Mouse (Mus musculus) forebrain, embryonic 11.5 days (tissue): Measurements from ENCODE around the gene Fcrl6. TPM values are rescaled to one million over a fixed set of nuclear protein-coding genes. Genes with fewer than 3 reads are reported as not detected.

ENCODE experiments used
- ATAC-seq: fragments of 200-750 bp; cut with Nextera tagmentation; replicated peaks from 2 replicates; pipeline ENCODE4 v1.8.0; 2017; ENCODE audit warnings: moderate TSS enrichment; ENCODE audit not compliant: low FRiP score
- DNase-seq: peaks from one replicate; pipeline ENCODE4 v3.0.0-alpha.2; 2017; ENCODE audit warnings: low spot score
- H3K27ac ChIP-seq: fragments of 300-500 bp; sonication (generic); 2 replicates; pipeline ENCODE4 v1.5.1; 2014; ENCODE audit warnings: low read depth, low read length
- H3K27me3 ChIP-seq: fragments of 300-500 bp; sonication (generic); 2 replicates; pipeline ENCODE4 v1.6.1; 2014; ENCODE audit warnings: mild to moderate bottlenecking, low read length, mixed read lengths; ENCODE audit not compliant: control insufficient read depth, insufficient read depth
- H3K36me3 ChIP-seq: fragments of 300-500 bp; sonication (generic); 2 replicates; pipeline ENCODE4 v1.6.1; 2014; ENCODE audit warnings: mild to moderate bottlenecking, low read length, moderate library complexity, mixed read lengths; ENCODE audit not compliant: control insufficient read depth, insufficient read depth
- H3K4me1 ChIP-seq: fragments of 300-500 bp; sonication (generic); replicated peaks from 2 replicates; pipeline ENCODE4 v1.6.1; 2014; ENCODE audit warnings: low read length, mixed read lengths; ENCODE audit not compliant: control insufficient read depth, insufficient read depth
- H3K4me2 ChIP-seq: fragments of 300-500 bp; sonication (generic); 2 replicates; pipeline ENCODE4 v1.6.1; 2014; ENCODE audit warnings: low read depth, mild to moderate bottlenecking, low read length, moderate library complexity, mixed read lengths; ENCODE audit not compliant: severe bottlenecking
- H3K4me3 ChIP-seq: fragments of 300-500 bp; sonication (generic); 2 replicates; pipeline ENCODE4 v1.5.1; 2014; ENCODE audit warnings: low read depth, low read length
- H3K9ac ChIP-seq: fragments of 300-500 bp; sonication (generic); 2 replicates; pipeline ENCODE4 v1.6.1; 2014; ENCODE audit warnings: low read length
- H3K9me3 ChIP-seq: fragments of 300-500 bp; sonication (generic); 2 replicates; pipeline ENCODE4 v1.6.1; 2016; ENCODE audit warnings: low read length, mixed read lengths; ENCODE audit not compliant: control insufficient read depth
- WGBS: fragments of 180-500 bp; shearing (Covaris S2); extraction: QIAGEN DNeasy Blood & Tissue Kit; methylation state at CpG from one replicate; pipeline ENCODE4 v1.1.7; 2014; 5-methylcytosine and 5-hydroxymethylcytosine counted together
- polyA plus RNA-seq: library from polyadenylated mRNA; unstranded; fragments of >200 nt; fragmentation: Nextera tagmentation; extraction: Ambion mirVana; gene quantifications from 2 replicates; pipeline ENCODE4 v1.2.1, GENCODE M21; 2014

Gene Fcrl6
- polyA plus RNA-seq, 1 experiment from 2014 or later: not detected

DNA sequence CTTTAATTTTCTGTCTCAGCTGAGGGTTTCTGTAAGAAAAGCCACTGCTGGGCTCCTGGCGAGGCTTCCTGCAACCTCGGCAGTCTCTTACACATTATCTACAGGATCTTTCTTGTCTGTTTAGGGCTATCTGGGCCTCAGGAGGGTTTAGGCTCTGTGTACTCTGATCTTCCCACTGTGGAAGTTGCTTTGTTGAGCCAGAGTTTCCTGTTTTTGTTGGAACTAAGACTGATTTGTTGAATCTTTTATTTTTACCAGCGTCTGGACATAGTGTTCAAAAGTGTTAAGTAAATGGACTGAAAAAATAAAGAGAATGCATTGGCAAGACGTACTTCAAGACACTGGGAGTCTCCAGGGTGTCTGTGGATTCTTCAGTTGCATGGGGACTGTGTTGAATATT lies 32.9 kb upstream of the Fcrl6 start:
- ATAC-seq: no peak
- Histone ChIP-seq H3K9ac (no peak overlapping the region), H3K9me3 (no peaks in the 10 kb centered on the region), H3K27ac (no peak overlapping the region), H3K36me3 (no peaks in the 10 kb centered on the region), H3K4me1 (no peaks in the 10 kb centered on the region), H3K4me3 (no peak overlapping the region), H3K27me3 (no peaks in the 10 kb centered on the region), H3K4me2 (no peak overlapping the region)
- no peak for DNase-seq
- WGBS: 67% methylated on average over 4 of the region's 4 CpGs

DNA sequence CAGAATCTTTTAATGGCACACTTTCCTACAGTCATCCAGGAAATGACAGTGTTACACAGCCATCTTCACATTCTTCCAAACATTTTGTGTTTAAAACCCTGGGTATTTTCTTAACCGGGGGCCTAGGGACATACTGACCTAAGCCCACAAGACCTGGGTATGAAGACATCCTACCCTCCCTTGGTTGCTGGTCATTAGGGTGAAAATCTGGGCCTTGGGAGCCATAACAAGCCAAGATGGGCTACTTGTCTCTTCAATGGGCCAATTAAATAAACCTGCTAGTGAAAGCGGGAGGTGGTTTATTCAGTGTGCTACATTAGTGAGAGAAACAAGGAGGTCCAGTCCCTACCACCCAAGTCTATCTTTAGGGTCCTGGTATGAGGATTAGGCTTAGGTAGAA lies 31.8 kb upstream of the Fcrl6 start:
- Histone ChIP-seq H3K4me2 (no peak overlapping the region), H3K9ac (no peak overlapping the region), H3K27me3 (no peaks in the 10 kb centered on the region), H3K27ac (no peak overlapping the region), H3K9me3 (no peaks in the 10 kb centered on the region), H3K4me3 (no peak overlapping the region), H3K36me3 (no peaks in the 10 kb centered on the region), H3K4me1 (no peaks in the 10 kb centered on the region)
- 93% methylated on average over 2 of the region's 2 CpGs for WGBS
- ATAC-seq (no peak), DNase-seq (no peak)

DNA sequence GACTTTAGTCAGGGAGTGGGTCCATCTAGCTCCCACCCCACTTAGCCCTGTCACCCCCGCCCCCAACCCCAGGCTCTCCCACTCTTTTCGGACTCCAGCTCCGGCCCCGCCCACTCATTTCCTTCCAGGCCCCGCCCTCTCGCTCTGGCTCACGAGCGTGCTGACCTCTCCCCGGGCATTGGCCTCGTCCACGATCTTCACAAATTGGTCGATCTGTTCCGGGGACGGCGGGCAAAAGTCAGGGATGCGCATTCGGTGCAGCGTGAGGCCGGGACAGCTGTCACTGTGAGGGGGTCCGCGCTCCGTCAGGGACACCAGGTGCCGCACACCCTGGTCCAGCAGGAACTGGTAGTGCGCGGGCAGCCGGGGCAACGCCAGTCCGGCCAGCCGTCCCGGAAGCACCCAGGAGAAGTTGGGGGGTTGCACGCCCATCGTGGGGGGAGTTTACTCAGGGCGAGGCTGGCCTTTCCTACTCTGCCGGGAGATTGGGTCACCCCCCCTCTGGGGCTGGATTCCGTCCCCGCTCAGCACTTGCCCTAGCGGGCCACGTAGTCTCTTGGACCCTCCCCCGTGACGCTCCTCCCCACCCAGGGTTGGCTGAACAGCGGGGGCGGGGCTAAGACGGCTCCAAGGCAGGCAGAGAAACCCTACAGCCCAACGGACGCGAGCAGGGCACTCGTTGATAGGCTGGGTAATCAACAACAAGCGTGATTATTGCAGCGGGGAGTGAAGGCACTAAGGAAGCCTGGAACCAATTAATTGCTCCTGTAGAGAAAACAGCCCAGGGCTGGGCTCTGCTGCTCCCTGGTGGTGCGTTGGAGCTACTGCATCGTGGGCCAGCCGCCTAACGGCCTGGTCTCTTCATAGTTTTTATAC lies 30.3 kb upstream of the Fcrl6 start, which contains the start of gene Dusp23:
TSS of gene Dusp23 (minus strand) at position 512 of the 876 bp plus-strand sequence.
- no peaks in the 10 kb centered on the region for H3K36me3 ChIP-seq
- under 1% methylated on average over 53 of the region's 53 CpGs for WGBS
- H3K4me2 ChIP-seq: peak within 1 kb of the TSS; percentile 46
- H3K4me3 ChIP-seq: peak within 1 kb of the TSS; percentile 65
- peak within 1 kb of the TSS; percentile 36 for H3K9ac ChIP-seq
- no peaks in the 10 kb centered on the region for H3K27me3 ChIP-seq
- no peaks in the 10 kb centered on the region for H3K9me3 ChIP-seq
- no peaks in the 10 kb centered on the region for H3K4me1 ChIP-seq
- H3K27ac ChIP-seq: 0 out of 2 replicates have a peak within 1 kb of the TSS, but pooled peaks have one; percentile 12
- DNase-seq (peak; percentile 98), ATAC-seq (peak; percentile 99)

GRCm38 (mm10) chr1:172631721-172632120 lies 29.4 kb upstream of the Fcrl6 start:
- no peak overlapping the region for H3K4me2 ChIP-seq
- H3K27ac ChIP-seq: no peak overlapping the region

DNA sequence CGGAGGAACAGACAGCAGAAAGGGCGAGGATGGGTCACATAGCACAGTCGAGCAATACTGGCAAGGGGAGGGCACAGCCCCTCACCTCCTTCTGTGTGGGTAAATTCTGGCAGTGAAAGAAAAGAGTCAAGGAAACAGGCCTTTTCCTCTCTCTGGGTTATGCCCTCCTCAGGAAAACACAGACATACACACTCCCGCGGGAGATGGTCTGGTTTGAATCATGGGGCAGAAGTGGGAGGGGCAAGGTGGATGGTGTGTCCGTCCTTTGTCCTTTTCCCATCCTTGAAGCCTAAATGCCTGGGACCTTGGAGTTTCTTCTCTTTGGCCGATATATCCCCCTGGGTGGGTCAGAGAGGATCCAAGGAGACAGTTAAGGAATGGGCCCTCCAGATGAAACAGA lies 27.5 kb upstream of the Fcrl6 start:
- no peak overlapping the region for H3K4me3 ChIP-seq
- no peak overlapping the region for H3K9ac ChIP-seq
- no peak for ATAC-seq
- no peak overlapping the region for H3K27ac ChIP-seq
- no peaks in the 10 kb centered on the region for H3K9me3 ChIP-seq
- H3K36me3 ChIP-seq: no peaks in the 10 kb centered on the region
- no peak overlapping the region for H3K4me2 ChIP-seq
- H3K4me1 ChIP-seq: no peaks in the 10 kb centered on the region
- peak; percentile 48 for DNase-seq
- H3K27me3 ChIP-seq: no peaks in the 10 kb centered on the region
- WGBS: 75% methylated on average over 7 of the region's 7 CpGs

More at GRCm38 (mm10) chr1:172631721-172632120, 29.4 kb upstream of the Fcrl6 start:
- no peak for ATAC-seq
- Histone ChIP-seq H3K4me3 (no peak overlapping the region), H3K9me3 (no peaks in the 10 kb centered on the region), H3K27me3 (no peaks in the 10 kb centered on the region), H3K4me1 (no peaks in the 10 kb centered on the region), H3K9ac (no peak overlapping the region), H3K36me3 (no peaks in the 10 kb centered on the region)
- no peak for DNase-seq
- WGBS: 90% methylated on average over 5 of the region's 5 CpGs

GRCm38 (mm10) chr1:172626306-172626705 lies 24.0 kb upstream of the Fcrl6 start:
- ATAC-seq (no peak), DNase-seq (no peak)
- no peaks in the 10 kb centered on the region for H3K9me3 ChIP-seq
- H3K27ac ChIP-seq: no peak overlapping the region
- no peaks in the 10 kb centered on the region for H3K36me3 ChIP-seq
- H3K9ac ChIP-seq: no peak overlapping the region
- 94% methylated on average over 3 of the region's 3 CpGs for WGBS
- no peaks in the 10 kb centered on the region for H3K4me1 ChIP-seq
- H3K4me2 ChIP-seq: no peak overlapping the region
- no peaks in the 10 kb centered on the region for H3K27me3 ChIP-seq
- no peak overlapping the region for H3K4me3 ChIP-seq

DNA sequence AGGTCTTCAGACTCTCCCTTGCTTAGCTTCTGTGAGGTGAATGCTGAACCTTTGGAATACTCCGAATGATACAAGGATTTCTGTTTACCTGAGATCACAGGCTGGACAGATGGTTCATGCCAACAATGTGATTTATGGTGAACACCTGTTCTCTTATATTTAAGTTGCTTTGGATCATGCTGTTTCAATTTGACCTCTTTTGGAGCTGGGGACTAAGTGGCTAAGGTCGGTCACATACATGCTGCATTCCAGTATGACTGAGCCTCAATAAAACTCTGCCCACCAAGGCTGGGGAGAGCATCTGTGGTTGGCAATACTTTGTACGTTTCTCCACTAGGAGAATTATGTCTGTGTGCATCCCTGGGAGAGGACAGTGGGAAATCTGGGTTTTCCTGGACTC lies 21.7 kb upstream of the Fcrl6 start:
- Histone ChIP-seq H3K36me3 (no peaks in the 10 kb centered on the region), H3K27ac (no peak overlapping the region), H3K4me1 (no peaks in the 10 kb centered on the region), H3K4me3 (no peak overlapping the region), H3K27me3 (no peaks in the 10 kb centered on the region), H3K9ac (no peak overlapping the region), H3K4me2 (no peak overlapping the region), H3K9me3 (no peaks in the 10 kb centered on the region)
- 83% methylated on average over 3 of the region's 3 CpGs for WGBS
- ATAC-seq (no peak), DNase-seq (no peak)

DNA sequence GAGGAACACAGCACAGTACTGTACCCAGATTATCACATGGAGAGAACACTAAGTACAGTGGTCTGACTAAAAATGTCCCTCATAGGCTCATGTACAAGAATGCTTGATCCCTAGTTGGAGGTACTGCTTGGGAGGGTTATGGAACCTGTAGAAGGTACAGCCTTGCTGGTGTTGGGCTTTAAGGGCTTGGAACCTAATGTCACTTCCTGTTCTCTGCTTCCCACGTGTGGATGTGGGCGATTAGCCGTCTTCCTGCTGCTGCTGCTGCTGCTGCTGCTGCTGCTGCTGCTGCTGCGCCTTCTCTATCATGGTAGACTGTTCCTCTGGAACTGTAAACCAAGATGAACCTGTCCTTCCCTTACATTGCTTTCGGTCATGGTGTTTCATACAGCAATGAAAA lies 21.2 kb upstream of the Fcrl6 start:
- H3K27ac ChIP-seq: no peak overlapping the region
- WGBS: 74% methylated on average over 5 of the region's 5 CpGs

GRCm38 (mm10) chr1:172619235-172619634 lies 16.9 kb upstream of the Fcrl6 start:
- H3K4me2 ChIP-seq: no peak overlapping the region
- H3K4me3 ChIP-seq: no peak overlapping the region
- no peak overlapping the region for H3K9ac ChIP-seq
- H3K36me3 ChIP-seq: no peaks in the 10 kb centered on the region
- no peaks in the 10 kb centered on the region; the same call in 1 of the 2 replicates for H3K4me1 ChIP-seq
- 11% methylated on average over 7 of the region's 7 CpGs for WGBS
- 0 out of 2 replicates have a peak, but pooled peaks have one; percentile 29 for ATAC-seq
- no peaks in the 10 kb centered on the region for H3K9me3 ChIP-seq
- peak; percentile 83 for DNase-seq
- no peaks in the 10 kb centered on the region for H3K27me3 ChIP-seq
- H3K27ac ChIP-seq: no peak overlapping the region

More for the DNA sequence above, 21.2 kb upstream of the Fcrl6 start:
- ATAC-seq (no peak), DNase-seq (no peak)
- H3K9me3 ChIP-seq: no peaks in the 10 kb centered on the region
- H3K4me3 ChIP-seq: no peak overlapping the region
- no peaks in the 10 kb centered on the region for H3K4me1 ChIP-seq
- H3K27me3 ChIP-seq: no peaks in the 10 kb centered on the region
- no peak overlapping the region for H3K9ac ChIP-seq
- H3K36me3 ChIP-seq: no peaks in the 10 kb centered on the region
- no peak overlapping the region for H3K4me2 ChIP-seq
